12 mouse cellular contexts compared by ENCODE assay signal in genomic region chr10:84147305-84147984, GRCm38 (mm10).
"Had no signal": no experiment of that assay in that cellular context is flagged by ENCODE, and none has a peak within 500 bp of the region (broad histone marks: within the 10 kb centered on the region; RNA-seq: fewer than 3 reads in every experiment).

No protein-coding gene starts in this region.

- H3K4me2 ChIP-seq: liver, embryonic 13.5 days; lung, embryonic 15.5 days; midbrain, embryonic 13.5 days; neural tube, embryonic 12.5 days had no signal

- H3K27me3 ChIP-seq: liver, embryonic 13.5 days; lung, embryonic 15.5 days; midbrain, embryonic 13.5 days; neural tube, embryonic 12.5 days had no signal

- H3K9me3 ChIP-seq: limb, embryonic 10.5 days; liver, embryonic 13.5 days; lung, embryonic 15.5 days; midbrain, embryonic 13.5 days; neural tube, embryonic 12.5 days had no signal

- H3K36me3 ChIP-seq: limb, embryonic 10.5 days; liver, embryonic 13.5 days; lung, embryonic 15.5 days; midbrain, embryonic 13.5 days; neural tube, embryonic 12.5 days had no signal

- H3K9ac ChIP-seq: liver, embryonic 13.5 days; liver, postnatal 0 days; lung, embryonic 15.5 days; midbrain, embryonic 13.5 days; neural tube, embryonic 12.5 days had no signal

- H3K27ac ChIP-seq: layer of hippocampus, adult 2 months; limb, embryonic 10.5 days; liver, embryonic 13.5 days; lung, embryonic 15.5 days; midbrain, embryonic 13.5 days; neural tube, embryonic 12.5 days had no signal

- ATAC-seq: intestine, embryonic 16.5 days; liver, postnatal 0 days; midbrain, embryonic 13.5 days had no signal

- H3K4me3 ChIP-seq: layer of hippocampus, adult 2 months; limb, embryonic 10.5 days; liver, embryonic 13.5 days; lung, embryonic 15.5 days; midbrain, embryonic 13.5 days; neural tube, embryonic 12.5 days had no signal

- H3K4me1 ChIP-seq: liver, embryonic 13.5 days; midbrain, embryonic 13.5 days; neural tube, embryonic 12.5 days had no signal

- DNase-seq: kidney, adult 8-10 months; kidney, postnatal 25 days; liver, embryonic 13.5 days; liver, postnatal 0 days; retina, postnatal 1 day; thymus, postnatal 36 days had no signal
